Mouse (Mus musculus): ENCODE data around the gene Adk. TPM values are rescaled to one million over a fixed set of nuclear protein-coding genes. Genes with fewer than 3 reads are reported as not detected.
"Not testable (repeated sequence)": the region's sequence is repeated elsewhere in the genome, so short reads cannot be mapped to it uniquely, and the experiment has no call there.

The Adk gene
- total RNA-seq, 2 experiments from 2014 or later = 59.5 to 61.9 TPM

- DNase-seq (ENCODE audit: extremely low spot score in 1 of 2, low spot score in 2 of 2) = no peak
- intact Hi-C loops (cut with DNase I) = no loop called here
These were observed 38.0 kb downstream of the Adk start for GRCm38 (mm10) chr14:21090400-21090799.

DNA sequence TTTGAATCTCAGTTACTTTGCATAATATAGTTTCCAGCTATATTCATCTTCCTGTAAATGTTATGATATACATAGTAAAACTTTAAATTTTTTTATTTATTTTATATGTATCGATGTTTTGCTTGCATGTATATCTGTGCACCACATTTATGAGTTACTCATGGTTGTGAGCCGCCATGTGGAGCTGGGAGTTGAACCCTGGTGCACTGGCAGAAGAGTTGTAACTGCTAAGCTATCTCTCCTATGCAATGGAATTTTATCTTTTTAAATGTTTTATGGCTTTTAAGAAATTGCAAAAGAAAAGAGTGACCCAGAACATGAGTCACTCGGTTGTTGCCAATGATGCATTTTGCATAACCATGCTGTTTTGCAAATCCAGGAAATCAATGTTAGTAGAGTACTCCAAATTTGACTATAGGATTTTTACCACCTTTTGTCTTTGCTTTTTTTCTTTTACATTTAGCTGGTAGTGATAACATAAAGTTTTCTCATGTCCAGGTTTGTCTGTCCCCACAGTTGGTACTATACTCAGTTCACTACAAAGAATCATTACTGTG is 38.6 kb downstream of the Adk start:
- no peak for DNase-seq (ENCODE audit: extremely low spot score in 1 of 2, low spot score in 2 of 2)
- intact Hi-C loops (cut with DNase I) = no loop called here

GRCm38 (mm10) chr14:21094161-21094560 is 41.8 kb downstream of the Adk start:
- DNase-seq (ENCODE audit: extremely low spot score in 1 of 2, low spot score in 2 of 2); intact Hi-C loops (cut with DNase I): not testable (repeated sequence)

DNA sequence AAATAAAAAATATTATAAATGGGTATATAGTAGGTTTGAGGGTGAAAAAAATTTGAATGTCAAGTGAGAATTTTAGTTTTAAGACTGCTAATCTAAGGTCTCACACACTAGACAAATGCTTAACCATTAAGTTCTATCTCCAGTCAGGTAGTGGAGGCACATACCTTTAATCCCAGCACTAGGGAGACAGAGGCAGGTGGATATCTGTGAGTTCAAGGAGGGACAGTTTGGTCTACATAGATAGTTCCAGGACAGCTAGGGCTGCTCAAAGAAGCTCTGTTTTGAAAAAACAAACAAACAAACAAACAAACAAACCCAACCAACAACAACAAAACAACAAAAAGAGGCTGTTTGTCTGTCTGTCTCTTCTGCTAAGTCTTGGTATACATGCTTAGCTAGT is 43.9 kb downstream of the Adk start:
- DNase-seq (ENCODE audit: extremely low spot score in 1 of 2, low spot score in 2 of 2) = no peak
- intact Hi-C loops (cut with DNase I) = no loop called here

DNA sequence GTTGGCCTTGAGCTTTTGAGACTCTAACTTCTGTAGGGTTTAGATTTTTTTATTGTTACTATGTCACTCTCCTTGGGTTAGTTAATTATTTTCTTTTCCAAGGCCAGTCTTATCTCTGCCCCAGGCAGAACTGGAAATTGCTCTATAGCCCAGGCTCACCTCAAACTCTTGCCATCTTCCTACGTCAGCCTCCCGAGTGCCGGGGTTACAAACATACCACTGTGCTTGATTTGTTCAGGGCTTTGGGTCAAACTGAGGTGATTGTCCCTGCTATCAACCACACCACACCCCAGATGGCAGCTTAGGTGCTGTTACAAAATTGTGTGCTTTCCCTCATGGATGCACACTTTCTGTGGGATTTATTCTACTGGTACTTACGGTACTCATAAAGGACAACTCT is 44.3 kb downstream of the Adk start:
- intact Hi-C loops (cut with DNase I) = no loop called here
- DNase-seq (ENCODE audit: extremely low spot score in 1 of 2, low spot score in 2 of 2) = no peak

- DNase-seq (ENCODE audit: extremely low spot score in 1 of 2, low spot score in 2 of 2) = peak in 1 of 2 experiments; percentile 37
- intact Hi-C loops (cut with DNase I) = no loop called here
These were observed 47.0 kb downstream of the Adk start for GRCm38 (mm10) chr14:21099371-21099770.

- intact Hi-C loops (cut with DNase I) = no loop called here
- no peak for DNase-seq (ENCODE audit: extremely low spot score in 1 of 2, low spot score in 2 of 2)
These were observed 48.5 kb downstream of the Adk start for GRCm38 (mm10) chr14:21100876-21101275.

DNA sequence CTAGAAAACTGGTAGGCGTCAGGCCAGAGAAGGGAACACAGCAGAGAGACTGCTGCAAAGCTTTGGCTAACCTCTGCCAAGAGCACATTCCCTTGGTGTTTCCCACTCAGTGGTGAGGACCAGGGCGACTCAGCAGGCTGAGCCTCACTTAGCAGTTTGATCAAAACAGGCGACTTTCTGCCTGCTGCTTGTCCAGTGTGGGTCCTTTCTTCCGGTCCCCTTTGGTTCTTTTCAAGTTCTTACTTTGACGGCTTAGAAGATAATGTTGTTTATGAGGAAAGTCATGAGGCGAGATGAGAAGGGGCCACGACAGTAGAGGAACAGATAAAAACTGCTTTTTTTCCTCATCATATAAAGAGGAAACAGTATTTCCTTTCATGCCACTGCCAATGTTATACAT is 49.2 kb downstream of the Adk start:
- no peak for DNase-seq (ENCODE audit: extremely low spot score in 1 of 2, low spot score in 2 of 2)

DNA sequence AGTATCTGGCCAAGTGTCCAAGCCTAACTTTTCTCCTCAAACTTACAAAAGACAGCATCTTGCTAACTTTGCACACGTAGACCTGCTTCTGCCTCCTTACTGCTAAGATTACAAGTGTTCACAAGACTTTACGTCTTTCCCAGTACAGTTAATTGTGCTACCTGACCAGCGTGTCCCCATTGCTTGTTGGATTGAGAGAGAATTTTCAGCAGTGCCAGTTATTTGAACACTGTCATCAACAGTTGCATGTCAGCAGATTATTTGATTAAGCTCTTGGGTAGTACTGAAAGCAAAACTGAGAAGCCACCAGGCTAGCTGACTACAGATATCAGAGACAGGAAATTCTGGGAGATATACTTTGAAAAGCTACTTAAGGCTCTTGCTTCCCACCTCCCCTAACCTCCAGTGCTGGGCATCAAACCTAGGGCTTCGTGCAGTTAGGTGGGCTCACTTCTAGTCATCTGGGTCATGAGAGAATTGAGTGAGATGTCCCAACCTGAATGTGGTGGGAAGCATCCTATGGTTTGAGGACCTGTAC is 50.4 kb downstream of the Adk start:
- intact Hi-C loops (cut with DNase I) = no loop called here
- no peak for DNase-seq (ENCODE audit: extremely low spot score in 1 of 2, low spot score in 2 of 2)

More for the DNA sequence above, 49.2 kb downstream of the Adk start:
- intact Hi-C loops (cut with DNase I) = no loop called here

- no peak for DNase-seq (ENCODE audit: extremely low spot score in 1 of 2, low spot score in 2 of 2)
- intact Hi-C loops (cut with DNase I) = no loop called here
These were observed 52.7 kb downstream of the Adk start for GRCm38 (mm10) chr14:21105049-21105448.

DNA sequence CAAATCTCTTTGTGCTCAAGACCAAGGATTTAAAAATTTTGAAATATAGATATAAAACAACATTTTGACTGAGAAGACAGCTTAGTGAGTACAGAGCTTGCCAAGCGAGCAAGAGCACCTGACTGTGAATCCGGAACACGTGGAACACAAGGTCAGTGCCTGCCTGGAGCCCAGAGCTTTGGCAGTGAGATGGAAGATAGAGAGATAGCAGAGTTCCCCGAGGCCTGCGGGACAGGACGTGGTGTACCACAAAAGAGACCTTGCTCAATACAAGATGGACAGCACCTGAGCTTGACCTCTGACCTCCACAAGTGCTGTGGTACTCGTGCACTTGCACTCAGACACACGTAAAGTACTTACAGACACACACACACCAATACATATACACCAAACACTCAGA is 54.2 kb downstream of the Adk start:
- no peak for DNase-seq (ENCODE audit: extremely low spot score in 1 of 2, low spot score in 2 of 2)
- intact Hi-C loops (cut with DNase I) = no loop called here

DNA sequence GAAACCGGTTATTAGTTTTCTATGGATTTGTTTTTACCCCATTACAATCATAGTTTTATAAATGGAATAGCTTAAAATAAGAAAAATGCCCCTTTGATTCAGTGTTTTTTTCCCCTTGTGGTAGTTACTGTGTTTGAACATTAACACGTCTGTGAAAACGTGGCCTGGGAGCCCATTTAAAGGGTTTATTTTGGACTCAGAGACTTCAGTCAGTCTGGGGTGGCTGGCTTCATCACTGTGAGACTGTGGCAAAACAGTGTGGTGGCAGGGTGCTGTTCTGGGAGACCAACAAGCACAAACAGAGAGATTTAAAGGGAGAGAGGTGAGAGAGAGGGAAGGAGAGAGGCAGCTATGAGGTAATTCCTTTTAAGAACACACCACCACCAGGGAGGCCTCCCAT is 55.2 kb downstream of the Adk start:
- intact Hi-C loops (cut with DNase I) = no loop called here
- no peak for DNase-seq (ENCODE audit: extremely low spot score in 1 of 2, low spot score in 2 of 2)

- intact Hi-C loops (cut with DNase I) = no loop called here
- no peak for DNase-seq (ENCODE audit: extremely low spot score in 1 of 2, low spot score in 2 of 2)
These were observed 58.1 kb downstream of the Adk start for GRCm38 (mm10) chr14:21110492-21110891.

GRCm38 (mm10) chr14:21111500-21111899 is 59.1 kb downstream of the Adk start:
- DNase-seq (ENCODE audit: extremely low spot score in 1 of 2, low spot score in 2 of 2) = no peak
- intact Hi-C loops (cut with DNase I) = no loop called here

- intact Hi-C loops (cut with DNase I) = no loop called here
- no peak for DNase-seq (ENCODE audit: extremely low spot score in 1 of 2, low spot score in 2 of 2)
These were observed 59.8 kb downstream of the Adk start for GRCm38 (mm10) chr14:21112174-21112573.

GRCm38 (mm10) chr14:21112742-21113141 is 60.4 kb downstream of the Adk start:
- intact Hi-C loops (cut with DNase I) = no loop called here

GRCm38 (mm10) chr14:21114339-21114738 is 62.0 kb downstream of the Adk start:
- intact Hi-C loops (cut with DNase I) = no loop called here
- no peak for DNase-seq (ENCODE audit: extremely low spot score in 1 of 2, low spot score in 2 of 2)

More at GRCm38 (mm10) chr14:21112742-21113141, 60.4 kb downstream of the Adk start:
- DNase-seq (ENCODE audit: extremely low spot score in 1 of 2, low spot score in 2 of 2) = no peak

DNA sequence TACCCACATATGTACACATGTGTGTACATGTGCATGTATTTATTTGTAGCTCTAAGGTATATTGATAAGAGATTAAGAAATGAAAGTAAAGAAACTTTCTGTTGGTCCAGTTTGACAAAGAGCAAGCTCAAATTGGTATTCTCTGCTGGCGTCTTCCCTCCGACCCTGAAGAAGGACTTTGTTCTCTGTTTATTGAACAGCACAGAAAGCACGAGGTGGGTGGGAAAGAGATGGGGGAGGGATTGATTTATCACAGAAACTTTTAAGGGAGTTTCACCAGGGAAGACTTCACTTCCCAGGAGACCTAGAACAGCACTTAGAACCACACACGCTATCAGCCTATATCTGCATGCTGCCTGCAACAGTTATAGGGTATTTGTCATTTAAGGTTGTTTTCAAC is 62.9 kb downstream of the Adk start:
- intact Hi-C loops (cut with DNase I) = loop anchor here (5.0 kb wide), 1 partner anchor 63 kb away; the partner anchor contains the start of genes Adk and Ap3m1
- no peak for DNase-seq (ENCODE audit: extremely low spot score in 1 of 2, low spot score in 2 of 2)

DNA sequence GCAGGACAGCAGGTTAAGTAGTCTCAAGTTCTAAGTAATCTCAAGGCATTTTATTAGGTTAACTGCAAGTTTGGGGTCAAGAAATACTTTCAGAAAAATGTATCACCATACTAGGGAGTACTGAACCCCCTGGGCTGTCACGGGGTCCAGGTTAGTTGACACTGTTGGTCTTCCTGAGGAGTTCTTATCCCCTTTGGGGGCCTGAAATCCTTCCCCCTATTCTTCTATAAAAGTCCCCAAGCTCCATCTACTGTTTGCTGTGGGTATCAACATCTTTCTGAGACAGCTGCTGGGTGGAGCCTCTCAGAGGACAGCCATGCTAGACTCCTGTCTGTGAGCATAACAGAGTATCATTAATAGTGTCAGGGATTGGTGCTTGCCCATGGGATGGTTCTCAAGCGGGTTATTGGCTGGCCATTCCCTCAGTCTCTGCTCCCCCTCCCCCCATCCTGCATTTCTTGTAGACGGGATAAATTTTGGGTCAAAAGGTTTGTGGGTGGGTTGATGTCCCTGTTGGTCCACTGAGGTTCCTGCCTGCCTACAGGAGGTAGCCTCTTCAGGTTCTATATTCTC is 63.6 kb downstream of the Adk start:
- no peak for DNase-seq (ENCODE audit: extremely low spot score in 1 of 2, low spot score in 2 of 2)
- intact Hi-C loops (cut with DNase I) = loop anchor here (5.0 kb wide), 1 partner anchor 64 kb away; the partner anchor contains the start of genes Adk and Ap3m1

DNA sequence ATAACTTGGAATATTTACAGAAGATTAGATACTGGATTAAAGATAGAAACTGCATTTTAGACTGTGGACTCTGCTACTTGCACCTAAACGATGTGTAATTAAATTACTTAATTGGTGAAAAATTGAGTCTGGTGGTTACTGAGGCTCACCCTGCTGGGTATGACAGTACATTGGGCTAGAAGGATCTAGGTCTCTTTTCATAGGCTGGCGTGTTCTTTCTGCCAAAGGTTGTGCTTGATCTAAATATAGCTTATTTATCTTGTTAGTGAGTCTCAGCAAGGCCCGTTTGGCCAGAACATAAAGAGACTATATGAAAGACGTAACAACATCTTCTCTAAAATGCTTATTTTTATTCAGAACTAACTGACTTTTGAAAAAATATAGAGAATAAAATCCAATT is 65.7 kb downstream of the Adk start:
- intact Hi-C loops (cut with DNase I) = loop anchor here (5.0 kb wide), 1 partner anchor 66 kb away; the partner anchor contains the start of genes Adk and Ap3m1
- DNase-seq (ENCODE audit: extremely low spot score in 1 of 2, low spot score in 2 of 2) = no peak
